Mouse (Mus musculus) kidney, embryonic 14.5 days (tissue): ENCODE results near the gene Afdn. TPM values are rescaled to one million over a fixed set of nuclear protein-coding genes. Genes with fewer than 3 reads are reported as not detected.
"Not testable (repeated sequence)": the region's sequence is repeated elsewhere in the genome, so short reads cannot be mapped to it uniquely, and the experiment has no call there.

Source experiments
- ATAC-seq: fragments of 200-750 bp; cut with Nextera tagmentation; 2 replicates; pipeline ENCODE4 v1.8.0; 2017; ENCODE audit warnings: moderate number of reproducible peaks, mild to moderate bottlenecking, moderate TSS enrichment, moderate library complexity; ENCODE audit not compliant: low FRiP score, low TSS enrichment
- H3K27ac ChIP-seq: fragments of 300-500 bp; sonication (generic); 2 replicates; pipeline ENCODE4 v1.5.1; 2014; ENCODE audit warnings: low read depth, mild to moderate bottlenecking, low read length, moderate library complexity, mixed read lengths
- H3K27me3 ChIP-seq: fragments of 300-500 bp; sonication (generic); 2 replicates; pipeline ENCODE4 v1.6.1; 2014; ENCODE audit warnings: mild to moderate bottlenecking, low read length; ENCODE audit not compliant: control insufficient read depth, insufficient read depth
- H3K36me3 ChIP-seq: fragments of 300-500 bp; sonication (generic); 2 replicates; pipeline ENCODE4 v1.6.1; 2014; ENCODE audit warnings: low read length, mixed read lengths; ENCODE audit not compliant: control insufficient read depth, insufficient read depth
- H3K4me1 ChIP-seq: fragments of 300-500 bp; sonication (generic); 2 replicates; pipeline ENCODE4 v1.6.1; 2014; ENCODE audit warnings: low read length, mixed read lengths; ENCODE audit not compliant: control insufficient read depth, insufficient read depth
- H3K4me2 ChIP-seq: fragments of 300-500 bp; sonication (generic); replicated peaks from 2 replicates; pipeline ENCODE4 v1.6.1; 2014; ENCODE audit warnings: low read depth, mild to moderate bottlenecking, low read length
- H3K4me3 ChIP-seq: fragments of 300-500 bp; sonication (generic); 2 replicates; pipeline ENCODE4 v1.5.1; 2014; ENCODE audit warnings: mild to moderate bottlenecking, low read length
- H3K9ac ChIP-seq: fragments of 300-500 bp; sonication (generic); 2 replicates; pipeline ENCODE4 v1.6.1; 2014; ENCODE audit warnings: low read depth, mild to moderate bottlenecking, low read length, moderate library complexity
- H3K9me3 ChIP-seq: fragments of 300-500 bp; sonication (generic); 2 replicates; pipeline ENCODE4 v1.6.1; 2016; ENCODE audit warnings: low read length; ENCODE audit not compliant: control insufficient read depth
- WGBS: fragments of 180-500 bp; shearing (Covaris S2); extraction: QIAGEN DNeasy Blood & Tissue Kit; methylation state at CpG from one replicate; pipeline ENCODE4 v1.1.7; 2014; 5-methylcytosine and 5-hydroxymethylcytosine counted together
- polyA plus RNA-seq: library from polyadenylated mRNA; unstranded; fragments of >200 nt; fragmentation: Nextera tagmentation; extraction: Ambion mirVana; gene quantifications from 2 replicates; pipeline ENCODE4 v1.2.1, GENCODE M21; 2014

Gene Afdn
- polyA plus RNA-seq, 1 experiment from 2014 or later = 96.7 TPM

DNA sequence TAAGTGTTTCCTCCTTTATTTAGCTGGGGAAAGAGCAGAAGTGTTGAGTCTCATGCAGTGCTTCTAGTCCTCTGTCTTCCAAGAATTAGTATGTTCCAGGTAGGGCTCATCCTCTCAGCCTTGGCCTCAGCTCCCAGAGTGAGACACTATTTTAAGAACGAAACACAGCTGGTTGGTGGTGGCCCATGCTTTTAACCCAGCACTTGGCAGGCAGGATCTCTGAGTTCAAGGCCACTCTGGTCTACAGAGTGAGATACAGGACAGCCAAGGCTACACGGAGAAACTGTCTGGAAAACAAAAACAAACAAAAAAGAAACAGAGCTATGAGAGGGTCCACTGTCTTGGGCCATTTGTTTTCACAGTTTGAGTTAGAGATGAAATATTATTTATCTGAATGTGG lies 17.3 kb downstream of the Afdn start:
- 77% methylated on average over 2 of the region's 2 CpGs for WGBS
- Histone ChIP-seq H3K27me3 (no peaks in the 10 kb centered on the region), H3K4me2 (no peak overlapping the region), H3K9me3 (no peaks in the 10 kb centered on the region), H3K27ac (no peak overlapping the region), H3K36me3 (no peaks in the 10 kb centered on the region), H3K4me1 (no peaks in the 10 kb centered on the region), H3K4me3 (no peak overlapping the region), H3K9ac (no peak overlapping the region)
- ATAC-seq = no peak

DNA sequence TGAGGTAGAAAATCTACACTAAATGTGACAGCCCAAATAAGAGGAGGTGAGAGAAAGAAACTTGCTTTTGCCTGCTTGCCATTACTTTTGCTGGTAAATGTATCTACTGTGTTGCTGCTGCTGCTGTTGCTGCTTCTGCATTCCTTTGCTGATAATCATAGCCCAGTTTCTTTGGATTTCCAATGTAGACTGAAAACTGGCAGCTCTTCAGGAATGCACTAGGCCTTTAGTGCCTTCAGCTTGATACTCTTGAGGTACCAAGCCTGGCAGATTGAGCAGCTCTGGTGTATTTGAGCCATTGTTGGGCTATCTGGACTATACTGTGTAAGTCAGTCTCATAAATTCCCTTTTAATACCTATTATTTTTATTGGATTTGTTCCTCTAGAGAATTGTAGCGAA lies 18.5 kb downstream of the Afdn start:
- H3K4me2 ChIP-seq = no peak overlapping the region
- ATAC-seq = no peak
- no peak overlapping the region for H3K9ac ChIP-seq

DNA sequence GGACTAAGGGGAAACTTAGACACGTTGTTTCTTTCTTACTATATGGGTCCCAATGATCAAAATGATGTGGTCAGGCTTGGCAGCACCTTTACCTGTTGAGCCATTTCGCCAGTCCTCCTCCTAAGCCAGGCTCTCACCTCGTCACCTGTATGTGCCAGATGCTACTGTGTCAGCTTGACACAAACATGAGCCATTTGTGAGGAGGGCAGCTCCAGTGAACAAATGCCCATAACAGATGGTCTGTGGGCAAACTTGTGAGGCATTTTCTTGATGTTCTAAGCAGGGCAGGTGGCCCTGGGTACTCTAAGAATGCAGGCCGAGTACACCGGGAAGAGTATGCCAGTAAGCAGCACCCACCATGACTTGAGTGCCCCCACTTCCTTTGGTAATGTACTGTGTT lies 21.6 kb downstream of the Afdn start:
- no peak for ATAC-seq
- WGBS = 87% methylated on average over 5 of the region's 5 CpGs
- no peaks in the 10 kb centered on the region for H3K36me3 ChIP-seq
- no peak overlapping the region for H3K9ac ChIP-seq
- H3K9me3 ChIP-seq = no peaks in the 10 kb centered on the region
- H3K4me2 ChIP-seq = no peak overlapping the region
- H3K4me1 ChIP-seq = no peaks in the 10 kb centered on the region
- H3K27me3 ChIP-seq = no peaks in the 10 kb centered on the region
- no peak overlapping the region for H3K4me3 ChIP-seq
- H3K27ac ChIP-seq = no peak overlapping the region

More for the DNA sequence above, 18.5 kb downstream of the Afdn start:
- Histone ChIP-seq H3K27me3 (no peaks in the 10 kb centered on the region), H3K4me1 (no peaks in the 10 kb centered on the region), H3K36me3 (no peaks in the 10 kb centered on the region), H3K27ac (no peak overlapping the region), H3K4me3 (no peak overlapping the region), H3K9me3 (no peaks in the 10 kb centered on the region)
- WGBS = 91% methylated on average over 1 of the region's 1 CpGs

DNA sequence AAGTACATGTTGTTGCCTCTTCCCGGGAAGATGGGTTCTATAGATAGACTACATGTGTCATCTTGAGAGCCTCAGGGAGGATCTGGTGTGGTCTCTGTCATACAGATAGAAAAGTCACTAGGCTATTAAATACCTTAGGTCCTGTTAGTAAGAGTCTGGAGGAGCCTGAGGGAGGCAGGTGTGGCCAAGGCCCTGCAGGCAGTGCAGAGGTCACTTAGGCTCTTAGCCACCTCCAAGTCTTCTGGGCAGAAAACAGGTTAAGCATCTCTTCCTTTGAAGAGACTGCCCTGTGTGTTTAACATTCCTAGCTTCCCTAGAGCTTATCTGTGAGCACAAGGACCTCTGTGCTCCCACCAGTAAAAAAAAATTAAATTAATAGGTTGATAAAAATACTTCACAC lies 23.1 kb downstream of the Afdn start:
- Histone ChIP-seq H3K4me1 (no peaks in the 10 kb centered on the region), H3K4me2 (no peak overlapping the region), H3K27me3 (no peaks in the 10 kb centered on the region), H3K4me3 (no peak overlapping the region), H3K9me3 (no peaks in the 10 kb centered on the region), H3K36me3 (no peaks in the 10 kb centered on the region), H3K27ac (no peak overlapping the region), H3K9ac (no peak overlapping the region)
- 82% methylated on average over 1 of the region's 1 CpGs for WGBS
- no peak for ATAC-seq

DNA sequence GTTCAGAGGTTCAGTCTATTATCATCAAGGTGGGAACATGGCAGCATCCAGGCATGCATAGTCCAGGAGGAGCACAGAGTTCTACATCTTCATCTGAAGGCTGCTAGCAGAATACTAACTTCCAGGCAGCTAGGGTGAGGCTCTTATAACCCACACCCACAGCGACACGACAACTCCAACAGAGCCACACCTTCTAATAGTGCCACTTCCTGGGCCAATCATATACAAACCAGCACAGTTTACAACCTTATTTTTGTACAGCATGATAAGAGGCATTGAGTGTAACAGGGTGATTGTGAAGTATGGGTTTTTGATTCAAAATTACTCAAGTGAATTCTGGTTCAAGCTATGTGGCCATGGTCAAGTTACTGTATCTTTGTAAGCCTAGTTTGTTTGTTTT lies 29.7 kb downstream of the Afdn start:
- not testable (repeated sequence) for ATAC-seq, H3K4me1 ChIP-seq, H3K4me2 ChIP-seq, H3K27ac ChIP-seq, H3K9ac ChIP-seq, H3K27me3 ChIP-seq, H3K4me3 ChIP-seq, H3K36me3 ChIP-seq, H3K9me3 ChIP-seq
- 91% methylated on average over 2 of the region's 2 CpGs for WGBS

DNA sequence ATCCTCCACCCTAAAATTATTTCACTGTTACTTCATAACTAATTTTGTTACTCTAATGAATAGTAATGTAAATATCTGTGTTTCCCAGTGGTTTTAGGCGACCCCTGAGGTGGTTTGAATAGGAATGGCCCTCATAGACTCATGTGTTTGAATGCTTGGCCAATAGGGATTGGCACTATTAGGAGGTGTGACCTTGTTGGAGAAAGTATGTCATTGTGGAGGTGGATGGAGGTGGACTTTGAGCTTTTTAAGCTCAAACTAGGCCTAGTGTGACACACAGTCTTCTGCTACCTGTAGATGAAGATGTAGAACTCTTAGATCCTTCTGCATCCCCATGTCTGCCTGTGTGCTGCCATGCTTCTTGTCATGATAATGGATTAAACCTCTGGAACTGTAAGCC lies 37.4 kb downstream of the Afdn start:
- no peaks in the 10 kb centered on the region for H3K36me3 ChIP-seq
- no peak overlapping the region for H3K4me3 ChIP-seq
- no peak overlapping the region for H3K9ac ChIP-seq
- WGBS = 75% methylated on average over 1 of the region's 1 CpGs
- H3K27me3 ChIP-seq = no peaks in the 10 kb centered on the region
- no peak overlapping the region for H3K27ac ChIP-seq
- no peak for ATAC-seq
- no peak overlapping the region for H3K4me2 ChIP-seq
- H3K4me1 ChIP-seq = no peaks in the 10 kb centered on the region
- no peaks in the 10 kb centered on the region for H3K9me3 ChIP-seq

DNA sequence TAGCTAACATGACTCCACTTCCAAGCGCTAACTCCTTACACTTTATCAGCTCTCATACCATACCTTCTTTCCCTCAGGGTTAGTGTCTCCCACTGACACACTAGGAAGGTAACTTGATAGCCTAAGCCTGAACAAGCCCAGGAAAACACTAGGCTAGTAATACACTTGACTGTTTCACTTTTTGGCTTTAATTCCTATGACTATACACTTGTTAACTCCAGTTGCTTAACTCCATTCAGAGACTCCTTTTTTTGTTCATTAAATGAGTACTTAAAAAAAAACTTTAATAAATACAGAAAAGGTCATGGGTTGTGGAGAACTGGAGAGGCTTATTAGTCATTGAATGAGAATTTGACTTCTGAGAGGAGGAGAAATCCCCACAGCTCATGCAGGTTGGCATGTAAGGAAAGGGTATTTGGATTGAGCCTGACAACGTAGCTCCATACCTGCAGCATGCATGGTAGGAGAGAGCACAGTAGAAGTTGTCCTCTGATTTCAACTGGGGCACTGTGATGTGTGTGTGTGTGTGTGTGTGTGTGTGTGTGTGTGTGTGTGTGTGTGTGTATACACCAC lies 42.6 kb downstream of the Afdn start:
- H3K9ac ChIP-seq = no peak overlapping the region
- no peak overlapping the region for H3K4me2 ChIP-seq
- H3K27ac ChIP-seq = no peak overlapping the region
- peaks cover 15% of the 10 kb centered on the region; the same call in 1 of the 2 replicates for H3K36me3 ChIP-seq
- ATAC-seq = no peak
- no peaks in the 10 kb centered on the region for H3K27me3 ChIP-seq
- H3K4me1 ChIP-seq = no peaks in the 10 kb centered on the region
- 62% methylated on average over 2 of the region's 2 CpGs for WGBS
- H3K4me3 ChIP-seq = no peak overlapping the region
- no peaks in the 10 kb centered on the region for H3K9me3 ChIP-seq

DNA sequence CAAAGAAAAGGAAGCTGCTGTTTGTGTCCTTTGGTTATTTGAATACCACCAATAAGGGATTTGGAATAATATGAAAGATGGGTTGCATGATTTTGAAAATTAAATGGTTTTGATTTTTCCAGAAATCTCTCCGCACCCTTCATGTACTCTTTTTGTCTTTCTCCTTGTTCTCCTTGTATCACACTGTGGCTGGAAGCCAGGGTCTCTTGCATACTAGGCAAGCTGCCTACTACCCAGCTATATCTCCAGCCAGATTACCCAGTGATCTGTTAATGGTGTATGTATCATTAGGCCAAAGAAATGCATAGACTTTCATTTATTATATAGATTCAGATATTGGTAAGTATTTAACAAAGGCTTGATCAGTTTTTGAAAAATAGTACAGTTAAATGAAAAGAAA lies 45.7 kb downstream of the Afdn start:
- Histone ChIP-seq H3K27ac (no peak overlapping the region), H3K36me3 (peaks cover 36% of the 10 kb centered on the region; the same call in 1 of the 2 replicates), H3K4me2 (no peak overlapping the region), H3K4me1 (no peaks in the 10 kb centered on the region), H3K27me3 (no peaks in the 10 kb centered on the region), H3K9me3 (no peaks in the 10 kb centered on the region), H3K9ac (no peak overlapping the region), H3K4me3 (no peak overlapping the region)
- no peak for ATAC-seq
- 89% methylated on average over 1 of the region's 1 CpGs for WGBS

DNA sequence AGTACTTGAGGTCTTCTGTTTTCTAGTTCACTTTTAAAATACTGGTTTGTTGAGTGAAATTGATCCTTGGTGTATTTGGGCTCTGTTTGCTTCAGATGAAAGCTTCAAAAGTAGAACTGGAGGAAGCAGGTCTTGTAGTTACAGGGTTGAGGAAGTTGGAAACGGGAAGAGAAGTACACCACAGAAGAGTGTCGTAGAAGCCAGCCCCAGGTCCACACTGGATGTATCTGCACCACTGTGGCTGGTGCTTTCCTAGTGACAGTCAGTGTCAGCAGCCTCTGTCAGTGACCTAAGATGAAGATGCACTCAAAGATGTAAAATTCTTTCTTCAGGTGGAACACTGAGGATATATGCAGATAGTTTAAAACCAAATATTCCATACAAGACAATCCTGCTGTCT lies 57.5 kb downstream of the Afdn start:
- no peak overlapping the region for H3K4me3 ChIP-seq
- H3K4me1 ChIP-seq = no peaks in the 10 kb centered on the region
- H3K9ac ChIP-seq = no peak overlapping the region
- H3K27ac ChIP-seq = no peak overlapping the region
- peaks cover 10% of the 10 kb centered on the region; the same call in 1 of the 2 replicates for H3K36me3 ChIP-seq
- no peaks in the 10 kb centered on the region for H3K9me3 ChIP-seq
- ATAC-seq = no peak
- no peak overlapping the region for H3K4me2 ChIP-seq
- H3K27me3 ChIP-seq = no peaks in the 10 kb centered on the region
- WGBS = 91% methylated on average over 2 of the region's 2 CpGs
